ENCODE assay signal across 18 mouse cellular contexts in the genomic region with DNA sequence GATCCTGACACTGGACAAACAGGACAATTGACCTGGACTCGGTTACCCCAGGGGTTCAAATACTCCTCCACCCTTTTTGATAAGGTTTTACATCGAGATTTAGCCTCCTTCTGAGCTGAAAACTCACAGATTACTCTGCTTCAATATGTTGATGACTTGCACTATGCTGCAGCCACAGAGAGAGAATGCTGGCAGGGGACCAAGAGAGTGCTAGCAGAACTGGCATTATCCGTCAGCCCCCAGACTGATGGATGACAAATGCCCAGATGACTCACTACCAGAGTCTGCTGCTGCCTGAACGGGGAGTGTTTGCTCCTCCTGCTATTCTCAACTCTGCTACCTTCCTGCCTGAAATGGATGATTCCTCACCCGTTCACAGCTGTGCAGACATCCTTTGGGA. TPM values are rescaled to one million over a fixed set of nuclear protein-coding genes. Genes with fewer than 3 reads are reported as not detected.
"Had no signal": no experiment of that assay in that cellular context is flagged by ENCODE, and none has a peak within 500 bp of the region (broad histone marks: within the 10 kb centered on the region; RNA-seq: fewer than 3 reads in every experiment).

No protein-coding gene starts in this region.

RNA-seq across cellular contexts. Expression of gene Obox5, which starts 0.6 kb away (rescaled TPM):
- total RNA-seq: gastrocnemius, adult 18-20 months; gastrocnemius, adult 8-10 months; gastrocnemius, postnatal 14 days; gastrocnemius, postnatal 36 days; heart, adult 18-20 months; heart, adult 8-10 months; heart, postnatal 10 days; heart, postnatal 25 days; heart, postnatal 4 days; layer of hippocampus, adult 2 months; layer of hippocampus, postnatal 14 days; layer of hippocampus, postnatal 36 days; left cerebral cortex, adult 18-20 months; left cerebral cortex, adult 8-10 months; left cerebral cortex, postnatal 10 days; left cerebral cortex, postnatal 25 days; left cerebral cortex, postnatal 4 days; liver, adult 2 months had no signal
